Mouse (Mus musculus): ENCODE measurements around the gene Gm49450.

DNA sequence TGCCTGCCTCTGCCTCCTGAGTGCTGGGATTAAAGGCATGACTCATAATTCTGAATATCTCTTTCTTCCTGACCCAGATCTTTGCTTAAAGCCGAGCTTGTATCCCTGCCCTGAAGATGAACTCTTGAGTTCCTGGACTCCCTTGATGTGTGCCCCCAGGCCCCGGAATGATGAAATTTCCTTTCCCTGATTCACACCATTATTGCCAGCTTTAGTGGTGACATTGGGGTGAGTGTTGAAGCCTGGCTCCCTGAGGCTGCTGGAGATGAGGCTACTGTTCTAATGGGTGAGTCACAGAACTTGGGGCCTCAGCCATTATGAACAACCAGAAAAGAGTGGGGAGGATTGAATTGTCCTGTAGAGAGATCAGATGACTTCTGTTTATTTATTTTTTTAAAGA lies 11.8 kb downstream of the Gm49450 start:
- no peak for TF ChIP-seq CTCF (IDR thresholded peaks at IDR 0.05; ENCODE audit: control insufficient read depth, insufficient read depth, insufficient replicate concordance, low read depth, low read length)
- TF ChIP-seq POLR2A (IDR thresholded peaks at IDR 0.05; ENCODE audit: control insufficient read depth, low read depth, low read length), result no peak

All from testis, adult 2 months (tissue).